Mouse (Mus musculus) gastrocnemius, adult 2 months (tissue): ENCODE results near the gene Aspg. TPM values are rescaled to one million over a fixed set of nuclear protein-coding genes. Genes with fewer than 3 reads are reported as not detected.
A peak's percentile ranks its signal among the peaks of the same experiment; 100 is the strongest.

Source experiments
- DNase-seq: peaks from one replicate; pipeline ENCODE4 v3.0.0; 2022
- H3K27ac ChIP-seq: fragments of 200-600 bp; 2 replicates; pipeline ENCODE4 v1.8.1; 2022; ENCODE audit warnings: mild to moderate bottlenecking
- H3K4me3 ChIP-seq: fragments of 200-600 bp; 2 replicates; pipeline ENCODE4 v1.8.1; 2022; ENCODE audit warnings: mild to moderate bottlenecking, moderate library complexity
- CTCF ChIP-seq: fragments of 200-600 bp; IDR thresholded peaks from 2 replicates; pipeline ENCODE4 v1.8.1; 2022; ENCODE audit warnings: antibody characterized with exemption, mild to moderate bottlenecking, moderate library complexity
- intact Hi-C: fragments of 180-260 bp; cut with DNase I; formaldehyde crosslinking; loops from one replicate; pipeline ENCODE4 v1.15.1; 2025
- total RNA-seq, 2 experiments: library from RNA; stranded (reverse); gene quantifications; 2 replicates each; pipeline ENCODE4 v1.2.3; 2021

The Aspg gene
- total RNA-seq, 2 experiments from 2014 or later = not detected

- Histone ChIP-seq H3K4me3 (peak overlapping the region; percentile 79), H3K27ac (no peak overlapping the region)
- DNase-seq = no peak
- intact Hi-C loops = loop anchor here (1.0 to 10.0 kb wide), 4 partner anchors 160 to 398 kb away; no protein-coding TSS in a partner anchor
- no peak for TF ChIP-seq CTCF
Measured at GRCm38 (mm10) chr12:112144377-112145115, 38.1 kb downstream of the Aspg start.

- Histone ChIP-seq H3K4me3 (peak overlapping the region; percentile 79), H3K27ac (peak overlapping the region; percentile 86; the same call in 1 of the 2 replicates)
- no peak; the same call in 1 of the 2 replicates for TF ChIP-seq CTCF
- intact Hi-C loops = loop anchor here (1.0 to 10.0 kb wide), 4 partner anchors 159 to 397 kb away; no protein-coding TSS in a partner anchor
- DNase-seq = peak; percentile 87
Measured at GRCm38 (mm10) chr12:112145211-112145874, 38.9 kb downstream of the Aspg start.

GRCm38 (mm10) chr12:112145875-112146651, 39.6 kb downstream of the Aspg start, which contains the start of gene Kif26a:
TSS of gene Kif26a (plus strand) at chr12:112146208.
- Histone ChIP-seq H3K4me3 (peak within 1 kb of the TSS; percentile 79), H3K27ac (peak within 1 kb of the TSS; percentile 86)
- DNase-seq = peak; percentile 72
- peak; percentile 90 for TF ChIP-seq CTCF
- intact Hi-C loops = loop anchor here (1.0 to 10.0 kb wide), 5 partner anchors 38 to 397 kb away; no protein-coding TSS in a partner anchor

- no peak for DNase-seq
- peak overlapping the region; percentile 86 for H3K27ac ChIP-seq
- TF ChIP-seq CTCF = no peak
- peak overlapping the region; percentile 79 for H3K4me3 ChIP-seq
- intact Hi-C loops = loop anchor here (10.0 kb wide), 1 partner anchor 157 kb away; no protein-coding TSS in a partner anchor
Measured at GRCm38 (mm10) chr12:112147365-112147764, 40.9 kb downstream of the Aspg start.

GRCm38 (mm10) chr12:112150011-112150410, 43.5 kb downstream of the Aspg start:
- TF ChIP-seq CTCF = no peak
- Histone ChIP-seq H3K4me3 (peak overlapping the region; percentile 29), H3K27ac (peak overlapping the region; percentile 51)
- DNase-seq = no peak
- intact Hi-C loops = no loop called here

GRCm38 (mm10) chr12:112151244-112151979, 44.9 kb downstream of the Aspg start:
- TF ChIP-seq CTCF = no peak
- Histone ChIP-seq H3K4me3 (peak overlapping the region; percentile 30), H3K27ac (peak overlapping the region; percentile 71)
- intact Hi-C loops = no loop called here
- peak; percentile 48 for DNase-seq

- Histone ChIP-seq H3K4me3 (no peak overlapping the region), H3K27ac (peak overlapping the region; percentile 74)
- DNase-seq = no peak
- intact Hi-C loops = no loop called here
- TF ChIP-seq CTCF = no peak
Measured at GRCm38 (mm10) chr12:112151980-112152362, 45.5 kb downstream of the Aspg start.

- no peak for TF ChIP-seq CTCF
- intact Hi-C loops = no loop called here
- Histone ChIP-seq H3K4me3 (peak overlapping the region; percentile 19; the same call in 1 of the 2 replicates), H3K27ac (peak overlapping the region; percentile 74)
- peak; percentile 31 for DNase-seq
Measured at GRCm38 (mm10) chr12:112153597-112153996, 47.1 kb downstream of the Aspg start.

- peak overlapping the region; percentile 41 for H3K4me3 ChIP-seq
- intact Hi-C loops = no loop called here
- DNase-seq = no peak
- no peak for TF ChIP-seq CTCF
- H3K27ac ChIP-seq = peak overlapping the region; percentile 83
Measured at GRCm38 (mm10) chr12:112154476-112154875, 48.0 kb downstream of the Aspg start.

GRCm38 (mm10) chr12:112155218-112156051, 49.0 kb downstream of the Aspg start:
- Histone ChIP-seq H3K4me3 (peak overlapping the region; percentile 35), H3K27ac (peak overlapping the region; percentile 83)
- intact Hi-C loops = no loop called here
- peak; percentile 45 for DNase-seq
- TF ChIP-seq CTCF = no peak

GRCm38 (mm10) chr12:112156804-112157203, 50.3 kb downstream of the Aspg start:
- DNase-seq = no peak
- TF ChIP-seq CTCF = no peak
- Histone ChIP-seq H3K4me3 (no peak overlapping the region), H3K27ac (no peak overlapping the region)
- intact Hi-C loops = no loop called here
